Mouse (Mus musculus) kidney, adult 2 months (tissue): ENCODE results near the gene S1pr1.

ENCODE experiments used
- CTCF ChIP-seq: fragments of 200-500 bp; conservative IDR thresholded peaks from 2 replicates; pipeline ENCODE4 v1.5.1; 2011; ENCODE audit warnings: low read depth, mild to moderate bottlenecking, control low read depth, low read length, moderate library complexity, mixed read lengths; ENCODE audit not compliant: insufficient read depth, insufficient read length
- POLR2A ChIP-seq: fragments of 200-500 bp; IDR thresholded peaks from one replicate; pipeline ENCODE4 v1.6.1; 2011; ENCODE audit warnings: low read depth, low read length, control low read depth

DNA sequence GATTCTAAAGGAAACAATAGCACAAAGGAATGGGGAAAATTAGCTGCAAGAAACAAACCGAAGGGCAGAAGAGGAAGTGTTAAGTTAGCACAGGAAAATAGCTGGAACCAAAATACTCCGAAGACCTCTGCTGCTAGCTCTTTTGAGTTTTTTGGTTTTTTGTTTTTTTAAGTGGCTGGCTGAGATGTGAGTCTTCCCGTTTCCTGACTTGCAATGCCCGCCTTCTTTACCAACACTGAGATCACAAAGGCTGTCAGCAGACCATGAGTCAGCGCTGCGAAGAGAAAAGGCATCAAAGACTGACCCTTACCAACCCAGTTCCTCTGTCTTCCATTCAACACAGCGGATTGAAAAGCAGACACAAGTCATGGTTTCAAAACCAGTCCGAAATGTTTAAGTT is 25.5 kb downstream of the S1pr1 start:
- no peak for TF ChIP-seq POLR2A
- TF ChIP-seq CTCF: no peak
